Mouse (Mus musculus) cerebellum, adult 9-11 months (tissue): ENCODE results near the gene Ogfod2.

Experiments used
- DNase-seq: peaks from one replicate; pipeline ENCODE4 v3.0.0; 2022

Gene Ogfod2

DNA sequence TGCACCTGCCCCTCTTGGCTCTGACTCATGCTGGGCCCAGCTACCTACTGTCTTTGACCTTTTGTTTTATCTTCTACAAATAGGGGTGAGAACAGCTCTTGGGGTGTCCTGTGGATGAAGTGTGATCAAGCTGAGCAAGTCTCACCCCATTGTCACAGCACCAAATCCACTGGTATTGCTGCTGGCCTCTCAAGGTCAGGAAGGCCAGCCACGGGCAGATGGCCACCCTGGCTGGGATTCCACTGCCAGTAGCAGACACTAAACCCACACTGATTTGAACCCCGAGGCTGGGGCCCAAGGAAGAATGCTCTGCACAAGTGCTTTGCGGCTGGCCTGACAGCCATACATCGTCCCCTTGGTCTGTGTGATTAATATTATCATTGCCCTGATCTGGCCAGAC, 46.2 kb downstream of the Ogfod2 start:
- peak; percentile 53 for DNase-seq

DNA sequence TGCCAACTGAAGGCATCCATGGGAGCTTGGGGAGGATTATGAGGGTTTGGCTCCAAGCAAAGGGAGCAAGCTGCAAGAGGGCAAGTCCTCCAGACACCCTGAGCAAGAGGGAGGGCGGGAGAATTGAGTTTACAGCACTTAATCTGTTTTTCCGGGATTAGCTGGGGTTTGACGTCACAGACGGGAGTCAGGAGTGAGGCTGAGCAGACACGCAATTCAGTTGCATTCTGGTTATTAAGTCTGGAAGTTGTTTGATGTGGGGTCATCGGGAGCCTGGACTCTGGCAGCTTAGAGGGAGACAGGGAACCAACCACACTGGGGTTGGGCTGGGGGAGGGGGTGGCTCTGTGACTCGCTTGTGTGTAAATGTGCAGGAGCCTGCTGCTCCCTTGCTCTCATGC, 47.4 kb downstream of the Ogfod2 start:
- no peak for DNase-seq

DNA sequence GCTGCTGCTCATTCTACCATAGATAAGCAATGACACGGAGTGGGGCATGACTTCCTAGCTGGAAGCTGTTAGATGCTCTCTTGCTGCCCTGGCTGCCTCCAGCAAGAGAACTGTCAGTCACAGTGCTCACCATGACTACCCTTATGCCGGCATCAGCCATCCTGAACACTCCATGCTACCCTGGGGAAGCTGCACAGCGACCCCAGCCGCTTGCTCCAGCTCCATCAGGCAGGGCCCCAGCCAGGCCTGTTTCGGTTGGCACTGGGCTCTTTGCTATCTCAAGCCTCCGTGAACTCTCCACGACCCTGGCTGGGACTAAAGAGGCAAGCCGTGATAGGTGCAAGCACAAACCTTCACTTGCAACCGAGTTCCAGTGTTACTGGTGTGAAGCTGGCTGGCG, 49.7 kb downstream of the Ogfod2 start:
- peak; percentile 36 for DNase-seq

DNA sequence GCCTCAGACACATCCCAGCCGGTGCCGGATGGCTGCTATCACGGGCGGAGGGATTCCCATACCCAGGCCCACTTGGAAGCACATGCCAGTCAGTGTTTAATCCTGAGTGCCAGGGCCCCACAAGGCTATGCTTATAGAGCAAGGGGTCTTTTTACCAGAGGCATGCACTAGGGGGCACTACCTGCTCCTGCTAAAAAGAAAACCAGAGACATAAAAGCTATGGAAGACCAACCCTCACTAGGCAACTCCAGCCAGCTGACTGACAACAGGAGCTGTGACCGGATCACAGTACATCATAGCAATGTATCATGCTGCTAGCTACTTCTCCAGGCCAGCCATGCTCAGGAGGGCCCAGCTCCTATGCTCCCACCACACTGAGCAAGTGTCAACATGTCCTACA, 50.5 kb downstream of the Ogfod2 start:
- DNase-seq: peak; percentile 77

DNA sequence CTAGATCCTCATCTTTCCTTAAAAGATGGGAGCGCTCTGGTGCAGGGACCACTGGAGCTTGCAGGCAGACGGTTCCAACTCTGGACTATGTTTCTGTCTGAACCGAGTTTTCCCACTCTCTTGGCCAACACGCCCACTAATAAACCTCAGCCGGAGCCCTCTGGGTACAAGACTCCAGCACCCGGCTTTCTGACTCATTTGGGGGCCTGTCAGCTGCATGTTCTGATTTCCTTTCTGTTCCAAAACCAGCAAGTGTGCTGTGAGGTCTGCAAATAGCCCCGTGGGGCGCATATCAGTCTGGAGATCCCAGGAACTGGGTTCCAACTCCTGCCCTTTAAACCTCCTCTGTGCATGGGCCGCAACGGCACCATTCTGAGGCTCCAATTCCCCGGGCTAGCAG, 51.3 kb downstream of the Ogfod2 start:
- no peak for DNase-seq
